Mouse (Mus musculus) forebrain, embryonic 15.5 days (tissue): ENCODE results near the gene E130218I03Rik. TPM values are rescaled to one million over a fixed set of nuclear protein-coding genes. Genes with fewer than 3 reads are reported as not detected.

Experiments
- ATAC-seq: fragments of 200-750 bp; cut with Nextera tagmentation; replicated peaks from 2 replicates; pipeline ENCODE4 v1.8.0; 2017; ENCODE audit warnings: mild to moderate bottlenecking, moderate TSS enrichment, moderate library complexity
- H3K27ac ChIP-seq: fragments of 300-500 bp; sonication (generic); replicated peaks from 2 replicates; pipeline ENCODE4 v1.5.1; 2015; ENCODE audit warnings: mild to moderate bottlenecking, inconsistent platforms
- H3K27me3 ChIP-seq: fragments of 300-500 bp; sonication (generic); 2 replicates; pipeline ENCODE4 v1.6.1; 2015; ENCODE audit warnings: inconsistent platforms
- H3K36me3 ChIP-seq: fragments of 300-500 bp; sonication (generic); 2 replicates; pipeline ENCODE4 v1.6.1; 2015; ENCODE audit warnings: mild to moderate bottlenecking, inconsistent platforms
- H3K4me1 ChIP-seq: fragments of 300-500 bp; sonication (generic); 2 replicates; pipeline ENCODE4 v1.6.1; 2015; ENCODE audit warnings: inconsistent platforms
- H3K4me2 ChIP-seq: fragments of 300-500 bp; sonication (generic); replicated peaks from 2 replicates; pipeline ENCODE4 v1.6.1; 2015; ENCODE audit warnings: mild to moderate bottlenecking, inconsistent platforms
- H3K4me3 ChIP-seq: fragments of 300-500 bp; sonication (generic); 2 replicates; pipeline ENCODE4 v1.5.1; 2015; ENCODE audit warnings: mild to moderate bottlenecking, inconsistent platforms
- H3K9ac ChIP-seq: fragments of 300-500 bp; sonication (generic); replicated peaks from 2 replicates; pipeline ENCODE4 v1.6.1; 2015; ENCODE audit warnings: mild to moderate bottlenecking, inconsistent platforms
- H3K9me3 ChIP-seq: fragments of 300-500 bp; sonication (generic); 2 replicates; pipeline ENCODE4 v1.6.1; 2016; ENCODE audit warnings: inconsistent platforms
- WGBS: fragments of 180-500 bp; shearing (Covaris S2); methylation state at CpG from one replicate; pipeline ENCODE4 v1.1.7; 2015; ENCODE audit warnings: mixed read lengths; 5-methylcytosine and 5-hydroxymethylcytosine counted together
- polyA plus RNA-seq: library from polyadenylated mRNA; unstranded; fragments of >200 nt; fragmentation: Nextera tagmentation; extraction: Ambion mirVana; gene quantifications from 2 replicates; pipeline ENCODE4 v1.2.1, GENCODE M21; 2015

Gene E130218I03Rik
- polyA plus RNA-seq, 1 experiment from 2014 or later, result not detected

- Histone ChIP-seq H3K4me3 (no peak overlapping the region), H3K4me2 (no peak overlapping the region), H3K9me3 (no peaks in the 10 kb centered on the region), H3K36me3 (no peaks in the 10 kb centered on the region), H3K4me1 (0 out of 2 replicates have a peak, but pooled peaks cover 3% of the 10 kb centered on the region), H3K27ac (no peak overlapping the region), H3K9ac (no peak overlapping the region), H3K27me3 (peaks cover 9% of the 10 kb centered on the region; the same call in 1 of the 2 replicates)
- 12% methylated on average over 10 of the region's 10 CpGs for WGBS
- no peak for ATAC-seq
Measured at GRCm38 (mm10) chr4:134238686-134239085, 4.8 kb upstream of the E130218I03Rik start.

GRCm38 (mm10) chr4:134245148-134245843 lies 1.8 kb downstream of the E130218I03Rik start, which contains the start of gene Zfp593:
Gene Zfp593, minus strand, starts transcription at chr4:134245592.
- Histone ChIP-seq H3K4me1 (peaks cover 34% of the 10 kb centered on the region), H3K27ac (no peak within 1 kb of the TSS; the same call in 1 of the 2 replicates)
- under 1% methylated on average over 60 of the region's 60 CpGs for WGBS

GRCm38 (mm10) chr4:134246256-134246655 lies 2.8 kb downstream of the E130218I03Rik start:
- Histone ChIP-seq H3K4me2 (peak overlapping the region; percentile 97), H3K27me3 (peaks cover 43% of the 10 kb centered on the region), H3K9me3 (no peaks in the 10 kb centered on the region), H3K9ac (no peak overlapping the region), H3K4me1 (peaks cover 43% of the 10 kb centered on the region), H3K27ac (no peak overlapping the region), H3K4me3 (0 out of 2 replicates have a peak overlapping the region, but pooled peaks have one; percentile 84), H3K36me3 (no peaks in the 10 kb centered on the region)
- 32% methylated on average over 4 of the region's 4 CpGs for WGBS
- ATAC-seq, result no peak; the same call in 1 of the 2 replicates

More at GRCm38 (mm10) chr4:134245148-134245843, 1.8 kb downstream of the E130218I03Rik start, which contains the start of gene Zfp593:
- peak; percentile 73 for ATAC-seq
- H3K36me3 ChIP-seq, result no peaks in the 10 kb centered on the region
- H3K4me3 ChIP-seq, result peak within 1 kb of the TSS; percentile 84
- peak within 1 kb of the TSS; percentile 88 for H3K9ac ChIP-seq
- H3K4me2 ChIP-seq, result peak within 1 kb of the TSS; percentile 97
- no peaks in the 10 kb centered on the region for H3K9me3 ChIP-seq
- peaks cover 33% of the 10 kb centered on the region for H3K27me3 ChIP-seq

DNA sequence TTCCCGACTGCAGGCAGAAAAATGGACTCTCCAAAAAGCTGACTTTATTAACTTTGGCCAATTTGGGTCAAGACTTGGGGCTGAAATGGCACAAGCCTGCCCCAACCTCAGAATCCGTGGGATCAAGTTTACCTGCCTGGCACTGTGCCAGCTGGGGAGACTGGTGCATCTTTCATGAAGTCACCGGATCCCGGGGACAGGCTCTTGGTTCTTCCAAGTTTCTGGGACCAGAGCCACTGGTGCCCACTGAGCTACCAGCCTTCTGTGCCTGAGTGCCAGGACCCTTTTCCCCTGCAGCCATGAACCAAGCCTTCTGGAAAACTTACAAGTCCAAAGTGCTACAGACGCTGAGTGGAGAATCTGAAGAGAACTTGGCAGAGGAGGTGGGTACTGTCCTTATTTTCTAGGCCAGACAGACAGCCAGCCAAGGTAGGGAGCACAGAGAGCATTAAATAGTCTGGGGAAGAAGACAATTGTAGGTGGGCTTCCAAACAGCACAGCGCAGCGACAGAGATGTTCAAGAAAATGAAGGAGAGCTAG lies 3.3 kb downstream of the E130218I03Rik start, which contains the start of gene Gm30191:
Gene Gm30191 (plus strand): TSS at position 217 of the 540 bp plus-strand sequence.
- peaks cover 48% of the 10 kb centered on the region for H3K4me1 ChIP-seq
- peak within 1 kb of the TSS; percentile 88; the same call in 1 of the 2 replicates for H3K9ac ChIP-seq
- no peaks in the 10 kb centered on the region for H3K9me3 ChIP-seq
- ATAC-seq, result no peak
- peaks cover 47% of the 10 kb centered on the region for H3K27me3 ChIP-seq
- no peak within 1 kb of the TSS; the same call in 1 of the 2 replicates for H3K27ac ChIP-seq
- 72% methylated on average over 7 of the region's 7 CpGs for WGBS
- peak within 1 kb of the TSS; percentile 84 for H3K4me3 ChIP-seq
- H3K4me2 ChIP-seq, result peak within 1 kb of the TSS; percentile 97
- no peaks in the 10 kb centered on the region for H3K36me3 ChIP-seq

- H3K4me1 ChIP-seq, result peaks cover 48% of the 10 kb centered on the region
- WGBS, result 1% methylated on average over 30 of the region's 30 CpGs
- peak; percentile 53; the same call in 1 of the 2 replicates for ATAC-seq
- H3K27me3 ChIP-seq, result peaks cover 74% of the 10 kb centered on the region
- peak overlapping the region; percentile 54 for H3K4me3 ChIP-seq
- H3K9ac ChIP-seq, result peak overlapping the region; percentile 43
- no peaks in the 10 kb centered on the region for H3K36me3 ChIP-seq
- H3K27ac ChIP-seq, result no peak overlapping the region
- no peaks in the 10 kb centered on the region for H3K9me3 ChIP-seq
- H3K4me2 ChIP-seq, result peak overlapping the region; percentile 73
Measured at GRCm38 (mm10) chr4:134249651-134250050, 6.2 kb downstream of the E130218I03Rik start.

GRCm38 (mm10) chr4:134250116-134250929 lies 6.9 kb downstream of the E130218I03Rik start:
- H3K9me3 ChIP-seq, result no peaks in the 10 kb centered on the region
- ATAC-seq, result no peak
- peaks cover 81% of the 10 kb centered on the region for H3K27me3 ChIP-seq
- H3K4me3 ChIP-seq, result peak overlapping the region; percentile 54
- H3K4me2 ChIP-seq, result peak overlapping the region; percentile 73
- no peaks in the 10 kb centered on the region for H3K36me3 ChIP-seq
- peaks cover 43% of the 10 kb centered on the region for H3K4me1 ChIP-seq
- H3K9ac ChIP-seq, result peak overlapping the region; percentile 52
- H3K27ac ChIP-seq, result 0 out of 2 replicates have a peak overlapping the region, but pooled peaks have one; percentile 62
- 5% methylated on average over 27 of the region's 27 CpGs for WGBS

GRCm38 (mm10) chr4:134250930-134251240 lies 7.4 kb downstream of the E130218I03Rik start:
- peak overlapping the region; percentile 52 for H3K9ac ChIP-seq
- peak overlapping the region; percentile 54 for H3K4me3 ChIP-seq
- peak overlapping the region; percentile 73 for H3K4me2 ChIP-seq
- H3K4me1 ChIP-seq, result peaks cover 39% of the 10 kb centered on the region
- H3K27me3 ChIP-seq, result peaks cover 81% of the 10 kb centered on the region
- peak overlapping the region; percentile 62; the same call in 1 of the 2 replicates for H3K27ac ChIP-seq
- ATAC-seq, result no peak
- no peaks in the 10 kb centered on the region for H3K9me3 ChIP-seq
- no peaks in the 10 kb centered on the region for H3K36me3 ChIP-seq
- WGBS, result 7% methylated on average over 10 of the region's 10 CpGs

DNA sequence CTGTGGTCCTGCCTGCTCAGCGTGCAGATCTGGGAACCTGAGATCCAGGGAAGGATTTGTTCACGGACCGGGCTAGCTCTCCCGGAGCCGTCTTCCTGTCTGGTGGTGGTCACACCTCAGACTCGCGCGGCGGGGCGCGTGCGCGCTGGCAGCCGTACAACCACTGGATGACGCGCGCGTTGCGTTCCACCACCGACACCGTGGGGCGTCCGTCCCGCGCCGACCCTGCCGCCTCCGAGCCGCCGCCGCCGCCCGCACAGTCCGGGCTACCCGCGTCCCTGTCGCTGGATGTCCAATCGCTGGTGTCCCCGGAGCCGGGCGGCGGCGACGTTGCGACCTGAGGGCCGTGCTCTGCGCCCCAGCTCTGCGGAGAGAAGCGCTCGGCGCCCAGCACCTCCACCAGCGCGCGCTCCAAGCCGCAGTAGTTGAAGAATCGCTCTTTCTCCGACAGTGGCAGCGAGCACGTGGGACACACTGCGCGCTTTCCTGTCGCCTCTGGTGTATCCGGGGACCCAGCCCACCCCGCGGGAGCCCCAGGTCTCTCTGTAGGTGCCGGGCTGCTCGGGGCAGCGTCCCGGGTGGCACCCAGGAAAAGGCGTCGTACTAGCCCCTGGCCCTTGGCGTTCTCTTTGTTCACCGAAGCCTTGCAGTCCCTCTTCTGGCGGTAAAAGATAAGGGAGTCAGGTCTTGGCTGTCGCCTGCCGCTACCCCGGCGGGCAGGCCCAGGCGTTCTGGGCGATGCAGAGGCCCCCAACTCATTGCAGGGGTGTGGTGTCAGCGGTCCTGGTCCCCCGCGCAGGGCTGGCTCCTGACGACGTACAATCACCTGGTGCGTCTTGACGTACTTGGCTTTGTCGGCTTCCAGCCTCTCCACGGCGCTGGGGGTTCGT lies 8.0 kb downstream of the E130218I03Rik start:
- under 1% methylated on average over 90 of the region's 91 CpGs for WGBS
- H3K4me2 ChIP-seq, result peak overlapping the region; percentile 73
- peaks cover 34% of the 10 kb centered on the region for H3K4me1 ChIP-seq
- peak overlapping the region; percentile 62 for H3K27ac ChIP-seq
- peak; percentile 47 for ATAC-seq
- no peaks in the 10 kb centered on the region for H3K36me3 ChIP-seq
- no peaks in the 10 kb centered on the region for H3K9me3 ChIP-seq
- H3K4me3 ChIP-seq, result peak overlapping the region; percentile 54
- H3K9ac ChIP-seq, result peak overlapping the region; percentile 52
- H3K27me3 ChIP-seq, result peaks cover 81% of the 10 kb centered on the region

DNA sequence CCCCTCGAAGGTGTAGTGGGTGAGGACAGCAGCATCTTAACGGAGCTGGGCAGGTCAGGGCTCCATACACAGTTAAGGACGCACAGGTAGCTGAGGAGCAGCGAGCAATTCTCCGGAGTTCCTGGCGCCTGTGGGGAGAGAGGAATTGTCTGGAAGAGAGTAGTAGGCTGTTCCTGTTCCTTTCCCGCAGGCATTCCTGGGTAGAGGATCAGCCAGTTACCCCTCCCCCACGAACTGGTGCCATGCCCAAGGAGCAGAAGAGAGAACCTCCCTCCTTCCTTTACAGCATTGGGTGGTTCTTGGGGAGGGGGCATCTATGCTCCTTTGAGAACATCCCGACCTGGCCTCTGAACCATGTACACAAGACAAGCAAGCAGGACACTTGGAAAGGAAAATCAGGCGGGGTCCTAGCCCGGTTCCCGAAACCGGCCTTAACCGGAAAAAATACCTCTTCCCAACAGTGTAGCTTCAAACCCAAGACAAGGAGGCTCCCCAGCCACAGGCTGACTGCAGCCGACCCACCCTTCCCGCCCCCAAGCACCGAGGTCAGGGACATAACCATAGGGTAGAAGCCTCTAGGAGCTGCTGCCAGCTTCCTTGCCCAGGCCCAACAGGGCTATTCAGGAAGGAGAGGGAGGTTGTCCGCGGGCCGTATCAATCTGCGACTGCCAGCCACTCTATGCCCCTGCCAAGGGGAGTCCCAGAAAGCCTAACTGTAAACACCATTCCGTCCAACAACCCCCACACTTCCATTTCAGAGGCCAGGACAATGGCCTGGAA lies 8.9 kb downstream of the E130218I03Rik start:
- H3K4me2 ChIP-seq, result peak overlapping the region; percentile 73
- peak overlapping the region; percentile 62; the same call in 1 of the 2 replicates for H3K27ac ChIP-seq
- H3K4me1 ChIP-seq, result peaks cover 34% of the 10 kb centered on the region
- peak overlapping the region; percentile 54 for H3K4me3 ChIP-seq
- 0 out of 2 replicates have a peak, but pooled peaks have one; percentile 1 for ATAC-seq
- WGBS, result 4% methylated on average over 22 of the region's 22 CpGs
- H3K36me3 ChIP-seq, result no peaks in the 10 kb centered on the region
- H3K9ac ChIP-seq, result peak overlapping the region; percentile 52
- H3K9me3 ChIP-seq, result no peaks in the 10 kb centered on the region
- H3K27me3 ChIP-seq, result peaks cover 75% of the 10 kb centered on the region

DNA sequence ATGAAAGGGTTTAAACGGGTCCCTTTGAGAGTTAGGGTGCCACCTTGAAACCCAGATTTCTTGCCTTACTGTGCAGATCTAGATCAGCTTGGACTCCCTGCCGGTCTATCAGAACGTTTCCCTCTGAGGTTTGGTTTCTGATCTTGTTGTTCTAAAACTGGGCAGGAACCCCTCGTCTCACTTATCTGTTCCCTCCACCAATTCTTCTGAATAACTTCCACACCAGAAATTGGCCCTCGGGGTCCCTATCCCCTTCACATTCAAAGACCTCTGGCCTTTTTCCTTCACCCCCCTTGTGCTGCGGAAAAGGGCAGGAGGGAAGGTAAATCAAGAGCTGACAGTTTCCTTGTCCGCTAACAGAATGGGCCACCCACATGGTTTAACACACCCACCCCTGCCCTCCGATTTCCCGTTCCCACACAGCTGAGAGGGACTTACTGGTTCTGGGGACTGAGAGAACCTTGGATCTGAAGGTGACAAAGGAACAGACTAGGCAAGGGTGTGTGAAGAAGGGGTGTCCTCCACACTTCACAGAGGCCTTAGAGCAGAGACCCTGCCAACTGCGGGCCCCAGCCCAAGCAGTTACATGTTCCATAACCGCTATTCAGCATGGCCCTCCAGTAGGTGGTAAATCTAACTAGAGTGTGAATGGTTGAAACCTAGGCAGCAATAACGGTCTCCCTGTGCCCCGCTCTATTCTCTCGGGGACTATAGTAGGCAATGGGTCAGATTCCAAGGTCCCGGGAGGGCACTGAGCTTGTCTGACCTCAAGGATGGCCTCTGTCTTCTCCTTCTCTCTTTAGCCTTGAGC lies 9.7 kb downstream of the E130218I03Rik start:
- no peak for ATAC-seq
- H3K9ac ChIP-seq, result no peak overlapping the region
- 0 out of 2 replicates have a peak overlapping the region, but pooled peaks have one; percentile 8 for H3K4me3 ChIP-seq
- peaks cover 34% of the 10 kb centered on the region for H3K4me1 ChIP-seq
- peaks cover 68% of the 10 kb centered on the region for H3K27me3 ChIP-seq
- no peak overlapping the region for H3K4me2 ChIP-seq
- H3K27ac ChIP-seq, result no peak overlapping the region
- 12% methylated on average over 15 of the region's 15 CpGs for WGBS
- H3K9me3 ChIP-seq, result no peaks in the 10 kb centered on the region
- no peaks in the 10 kb centered on the region for H3K36me3 ChIP-seq
